Mouse (Mus musculus) cerebellum, adult 9-11 months (tissue): ENCODE data around the gene Pglyrp4.
"Not testable (repeated sequence)": the region's sequence is repeated elsewhere in the genome, so short reads cannot be mapped to it uniquely, and the experiment has no call there.

ENCODE experiments used
- DNase-seq: peaks from one replicate; pipeline ENCODE4 v3.0.0; 2022

The Pglyrp4 gene

DNA sequence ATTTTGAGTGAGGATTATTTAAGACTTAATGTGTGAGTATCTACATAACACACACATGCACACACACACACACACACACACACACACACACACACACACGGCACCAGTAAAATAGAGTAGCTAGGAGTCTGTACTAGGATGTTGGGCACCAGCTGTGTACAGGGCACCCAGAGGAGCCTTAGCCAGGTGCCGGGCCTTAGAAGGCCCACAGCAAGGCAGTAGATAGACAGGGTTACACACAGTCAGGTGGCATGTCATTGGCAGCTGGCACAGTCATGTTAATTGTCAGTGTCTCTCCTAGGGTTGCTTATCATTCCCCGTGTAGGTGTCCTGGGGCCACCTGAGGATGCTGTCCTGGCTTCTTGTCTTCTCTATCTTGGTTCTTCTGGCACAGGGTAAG is at the start of gene Pglyrp4:
Pglyrp4 (plus strand) TSS at position 301 of the 400 bp plus-strand sequence.
- no peak for DNase-seq

- no peak for DNase-seq
Measured at GRCm38 (mm10) chr3:90678656-90679055, 48.0 kb upstream of the Pglyrp4 start.

DNA sequence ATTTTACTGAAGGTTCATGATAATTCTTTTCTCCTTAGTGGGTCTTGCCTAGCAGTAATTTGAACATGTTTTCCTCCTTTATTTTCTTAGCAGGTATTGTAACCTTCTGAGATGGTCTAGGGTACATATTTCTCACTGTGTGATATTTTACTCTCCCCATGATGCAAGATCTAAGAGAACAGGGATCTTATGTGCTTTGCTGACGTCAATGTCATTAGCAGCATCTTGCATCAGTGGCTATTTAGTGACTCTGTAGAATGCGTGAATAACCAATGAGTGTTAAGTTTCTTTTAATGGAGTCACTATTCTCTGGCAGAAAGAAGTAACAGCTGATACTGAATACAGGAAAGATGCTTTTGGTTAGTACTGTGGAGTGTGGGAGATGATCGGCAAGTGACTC is 42.8 kb upstream of the Pglyrp4 start:
- DNase-seq: no peak

DNA sequence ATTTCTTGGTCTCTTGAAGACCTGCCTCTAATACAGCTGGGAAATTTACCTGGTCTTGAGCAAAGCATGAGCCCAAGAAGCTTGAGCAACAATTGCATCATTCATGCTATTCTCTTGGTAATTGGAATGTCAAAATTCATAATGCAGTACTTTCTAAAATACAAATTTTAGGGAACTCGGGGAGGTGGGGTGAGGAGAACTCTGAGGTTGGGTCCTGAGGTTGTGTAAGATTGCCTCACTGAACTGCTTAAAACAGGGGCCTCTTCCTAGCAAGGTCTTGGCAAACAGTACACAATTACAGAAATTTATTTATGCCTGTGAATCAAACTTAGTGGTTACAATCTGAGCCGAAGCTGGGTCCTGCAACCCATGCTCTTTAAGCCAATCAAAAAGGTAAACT is 39.9 kb upstream of the Pglyrp4 start:
- no peak for DNase-seq

DNA sequence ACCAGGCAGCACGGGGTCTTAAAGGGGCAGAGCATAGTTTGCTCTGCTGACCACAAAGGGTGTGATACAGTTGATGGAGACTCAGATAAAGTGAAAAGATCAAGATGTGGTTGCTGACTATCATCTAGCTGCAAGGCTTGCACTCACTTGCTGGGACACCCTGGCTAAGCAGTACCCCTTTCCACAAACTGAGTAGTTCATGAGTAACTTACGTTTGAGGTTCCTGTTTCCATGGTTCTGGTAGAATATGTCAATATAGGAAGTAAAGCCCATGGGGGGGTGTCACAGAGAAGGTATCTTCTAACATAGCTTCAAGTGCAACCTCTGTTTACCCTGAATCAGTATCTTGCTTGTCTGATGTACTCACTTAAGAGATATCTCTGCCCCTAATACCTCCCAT is 33.2 kb upstream of the Pglyrp4 start:
- DNase-seq: no peak

DNA sequence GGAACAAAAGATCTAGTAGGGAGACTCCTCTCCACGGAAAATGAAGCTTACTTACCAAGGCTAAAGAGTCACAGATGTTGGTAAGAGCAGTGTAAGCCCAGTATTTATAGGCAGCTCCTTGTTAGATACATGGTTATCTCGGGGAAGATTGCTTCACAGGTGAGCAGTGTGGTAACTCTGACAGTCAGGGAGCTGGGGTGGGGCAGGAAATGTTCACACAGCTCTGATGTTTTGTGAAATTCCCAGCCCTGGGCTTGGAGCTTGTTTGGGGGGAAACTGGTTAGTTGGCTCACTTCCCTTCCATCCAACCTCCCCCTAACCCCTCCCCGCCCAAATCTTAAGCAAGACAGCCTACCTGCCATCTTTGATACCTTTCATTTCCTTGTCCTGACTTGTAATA is 31.1 kb upstream of the Pglyrp4 start, which contains the start of gene S100a9:
S100a9 (minus strand) TSS at position 109 of the 400 bp plus-strand sequence.
- no peak for DNase-seq

DNA sequence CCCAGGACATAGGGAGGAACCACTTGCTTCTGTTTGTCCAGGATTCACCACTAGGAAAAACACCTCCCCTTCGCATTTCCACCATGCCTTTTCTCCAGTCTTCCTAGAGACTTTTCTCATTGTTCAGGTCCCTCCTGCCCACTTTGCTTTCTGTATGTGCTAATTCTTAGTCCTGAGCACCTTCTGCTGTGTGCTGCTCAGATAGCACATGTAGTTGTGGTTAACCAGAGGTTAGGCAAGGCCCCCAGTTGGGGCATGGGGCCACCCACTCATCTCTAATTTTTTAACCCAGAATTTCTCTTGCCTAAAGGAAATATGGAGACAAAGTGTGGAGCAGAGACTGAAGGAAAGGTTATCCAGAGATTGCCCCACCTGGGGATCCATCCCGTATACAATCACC is 24.5 kb upstream of the Pglyrp4 start:
- no peak for DNase-seq

DNA sequence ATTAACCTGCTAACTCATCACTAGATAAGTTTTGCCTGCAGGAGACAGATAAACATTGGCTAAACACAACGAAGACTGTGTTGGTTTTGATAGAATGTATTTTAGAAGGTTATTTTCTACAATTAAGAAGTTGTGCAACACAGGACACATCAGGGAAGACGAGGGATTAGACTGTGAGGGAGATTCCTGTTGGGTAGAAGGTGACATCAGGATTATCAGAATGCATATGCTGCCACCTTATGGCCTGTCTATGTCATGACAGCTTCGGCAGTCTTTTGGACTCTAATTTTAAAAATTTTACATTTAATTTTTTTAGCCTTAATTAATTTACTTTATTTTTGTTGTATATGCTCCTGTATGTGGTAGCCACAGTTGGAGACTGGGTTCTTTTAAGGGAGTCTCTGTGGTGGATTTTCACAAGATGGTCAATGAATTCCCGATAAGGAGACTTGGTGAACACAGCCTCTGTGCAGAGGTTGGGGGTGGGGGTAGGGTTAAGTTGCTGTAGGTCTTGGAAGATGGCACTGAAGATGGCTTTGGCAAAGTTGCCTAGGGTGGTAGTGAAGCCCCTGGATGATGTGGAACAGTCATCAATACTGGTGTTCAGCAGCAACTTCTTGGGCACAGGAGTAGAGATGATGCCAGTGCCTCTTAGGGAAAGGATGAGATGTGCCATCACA is 18.0 kb upstream of the Pglyrp4 start:
- no peak for DNase-seq

GRCm38 (mm10) chr3:90709591-90710460 is 16.9 kb upstream of the Pglyrp4 start:
- DNase-seq: peak; percentile 44

GRCm38 (mm10) chr3:90749658-90750057 is 23.0 kb downstream of the Pglyrp4 start:
- no peak for DNase-seq

DNA sequence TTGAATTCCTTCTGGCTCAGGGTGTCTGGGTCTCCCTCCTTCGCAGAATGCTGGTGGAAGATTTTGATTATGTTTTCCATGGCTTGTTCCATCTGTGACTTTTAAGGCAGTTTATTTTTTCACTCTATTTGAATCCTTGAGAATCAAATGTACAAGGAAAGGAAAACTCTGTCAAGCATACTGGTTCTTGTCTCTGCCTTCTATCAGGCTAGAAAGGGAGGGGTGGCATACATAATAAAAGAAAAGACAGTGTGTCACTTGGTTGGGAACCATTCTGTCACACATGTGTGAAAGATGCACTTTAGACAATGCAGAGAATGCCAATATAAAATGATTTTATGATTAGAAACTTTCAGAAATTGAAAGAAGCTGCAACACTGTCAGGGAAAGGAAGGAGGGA is 51.1 kb downstream of the Pglyrp4 start, which contains the start of gene Gm5849:
Gm5849 (minus strand) TSS at position 101 of the 400 bp plus-strand sequence.
- DNase-seq: not testable (repeated sequence)
